Mouse (Mus musculus) brown adipose tissue, adult 24 weeks (tissue): ENCODE measurements around the gene Mlc1. TPM values are rescaled to one million over a fixed set of nuclear protein-coding genes. Genes with fewer than 3 reads are reported as not detected.

ENCODE experiments used
- H3K27ac ChIP-seq: fragments of 200-500 bp; replicated peaks from 2 replicates; pipeline ENCODE4 v1.5.1; 2012; ENCODE audit warnings: low read depth, mild to moderate bottlenecking, low read length
- H3K4me1 ChIP-seq: fragments of 200-500 bp; 2 replicates; pipeline ENCODE4 v1.6.1; 2012; ENCODE audit warnings: low read length, mixed read lengths; ENCODE audit not compliant: control insufficient read depth, insufficient read depth, insufficient read length
- H3K4me3 ChIP-seq: fragments of 200-500 bp; 2 replicates; pipeline ENCODE4 v1.5.1; 2012; ENCODE audit warnings: low read depth, mild to moderate bottlenecking, low read length, moderate library complexity; ENCODE audit not compliant: insufficient read depth
- polyA plus RNA-seq: library from polyadenylated mRNA; stranded (reverse); fragments of >200 nt; gene quantifications from 2 replicates; pipeline ENCODE4 v1.2.4, GENCODE M21; 2012; ENCODE audit not compliant: missing spikeins, insufficient read depth, insufficient read length

Mlc1 gene
- polyA plus RNA-seq, 1 experiment, result not detected

GRCm38 (mm10) chr15:88955342-88955741 is 23.5 kb downstream of the Mlc1 start:
- H3K4me1 ChIP-seq, result no peaks in the 10 kb centered on the region
- H3K4me3 ChIP-seq, result no peak overlapping the region
- no peak overlapping the region for H3K27ac ChIP-seq

- no peaks in the 10 kb centered on the region for H3K4me1 ChIP-seq
- H3K4me3 ChIP-seq, result 0 out of 2 replicates have a peak within 1 kb of the TSS, but pooled peaks have one; percentile 32
- H3K27ac ChIP-seq, result no peak within 1 kb of the TSS
Observed at GRCm38 (mm10) chr15:88954368-88955072, 24.3 kb downstream of the Mlc1 start, which contains the start of gene Ttll8. Ttll8 (minus strand) TSS chr15:88954418.

DNA sequence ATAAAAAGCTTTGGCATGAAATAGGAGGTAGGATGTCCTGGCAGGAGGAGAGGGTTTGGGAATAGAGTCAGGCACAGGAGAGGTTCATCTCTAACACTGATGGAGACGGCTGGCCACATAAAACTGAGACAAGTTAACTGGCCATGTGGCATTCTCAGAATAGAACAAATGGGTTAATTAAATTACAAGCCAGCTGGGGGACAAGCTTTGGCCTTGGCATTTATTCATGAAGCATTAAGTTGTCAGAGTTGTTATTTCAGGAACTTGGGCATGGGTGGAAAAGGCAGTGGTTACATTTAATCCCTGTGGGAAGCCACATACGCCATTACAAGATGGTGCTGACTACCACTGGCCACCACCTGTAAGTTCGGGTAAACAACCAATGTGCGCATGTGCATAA is 27.6 kb downstream of the Mlc1 start:
- no peak overlapping the region for H3K4me3 ChIP-seq
- H3K27ac ChIP-seq, result no peak overlapping the region
- no peaks in the 10 kb centered on the region for H3K4me1 ChIP-seq

DNA sequence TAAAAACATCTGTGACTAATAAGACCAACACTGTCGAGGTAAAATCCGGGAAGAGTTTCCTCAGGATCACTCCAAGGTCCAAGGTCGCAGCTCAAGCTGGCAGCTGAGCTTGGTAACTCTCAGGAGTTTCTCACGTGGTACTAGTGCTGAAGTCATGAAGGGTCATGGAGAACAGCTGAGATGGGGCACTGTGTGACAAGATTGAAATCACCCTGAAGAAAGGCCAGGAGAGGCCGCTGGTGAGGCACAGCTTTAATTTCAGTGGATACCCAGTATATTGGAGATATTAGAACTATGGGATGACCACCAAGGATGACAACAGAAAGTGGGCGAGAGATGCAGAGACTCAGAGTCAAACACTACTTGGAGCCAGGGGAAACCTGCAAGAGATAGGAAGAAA is 32.0 kb downstream of the Mlc1 start:
- H3K27ac ChIP-seq, result no peak overlapping the region
- H3K4me1 ChIP-seq, result no peaks in the 10 kb centered on the region
- no peak overlapping the region for H3K4me3 ChIP-seq

- no peak overlapping the region for H3K4me3 ChIP-seq
- H3K27ac ChIP-seq, result no peak overlapping the region
- H3K4me1 ChIP-seq, result no peaks in the 10 kb centered on the region
Observed at GRCm38 (mm10) chr15:88943896-88944551, 34.8 kb downstream of the Mlc1 start.

DNA sequence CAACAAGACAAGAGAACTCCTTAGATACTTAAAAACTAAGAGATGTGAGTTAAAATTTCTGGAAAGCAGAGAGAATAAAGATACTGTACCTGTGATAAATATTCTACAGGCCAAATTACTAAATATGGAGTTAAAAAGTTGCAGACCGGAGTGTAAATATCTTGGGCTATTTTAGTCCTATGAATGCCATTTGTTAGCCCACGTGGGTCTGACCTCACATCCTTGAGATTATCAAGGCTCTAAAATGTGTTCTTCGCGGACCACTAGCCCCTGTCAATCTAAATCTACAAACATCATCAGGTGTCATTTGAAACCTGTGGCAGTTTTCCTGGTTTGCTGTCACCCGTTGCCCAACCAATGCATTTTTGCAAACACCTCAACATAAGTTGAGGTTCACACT is 36.0 kb downstream of the Mlc1 start:
- no peak overlapping the region for H3K27ac ChIP-seq
- H3K4me3 ChIP-seq, result no peak overlapping the region
- no peaks in the 10 kb centered on the region for H3K4me1 ChIP-seq

DNA sequence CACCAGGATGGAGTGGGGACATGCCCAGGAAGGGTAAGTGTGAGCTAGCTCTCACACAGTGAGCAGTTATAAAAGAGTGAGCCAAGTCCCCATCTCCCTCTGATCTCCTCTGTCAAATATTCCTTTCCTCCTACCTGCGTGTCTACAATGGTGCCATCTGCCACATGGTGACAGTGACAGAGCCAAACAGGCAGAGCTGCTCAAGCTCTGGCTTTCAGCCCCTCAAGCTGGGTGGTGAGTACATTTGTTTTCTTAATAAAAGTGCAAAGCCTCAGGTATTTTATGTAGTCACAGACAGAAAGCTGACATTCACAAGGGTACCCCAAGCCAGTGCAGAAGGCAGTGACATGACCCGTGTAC is 41.5 kb downstream of the Mlc1 start:
- H3K27ac ChIP-seq, result no peak overlapping the region
- no peak overlapping the region for H3K4me3 ChIP-seq
- H3K4me1 ChIP-seq, result no peaks in the 10 kb centered on the region

- H3K4me3 ChIP-seq, result no peak overlapping the region
Observed at GRCm38 (mm10) chr15:88936619-88937290, 42.1 kb downstream of the Mlc1 start.

GRCm38 (mm10) chr15:88934141-88934540 is 44.7 kb downstream of the Mlc1 start:
- Histone ChIP-seq H3K27ac (no peak overlapping the region), H3K4me1 (no peaks in the 10 kb centered on the region), H3K4me3 (no peak overlapping the region)

More at GRCm38 (mm10) chr15:88936619-88937290, 42.1 kb downstream of the Mlc1 start:
- H3K4me1 ChIP-seq, result no peaks in the 10 kb centered on the region
- H3K27ac ChIP-seq, result no peak overlapping the region

- H3K27ac ChIP-seq, result no peak overlapping the region
- H3K4me1 ChIP-seq, result no peaks in the 10 kb centered on the region
- H3K4me3 ChIP-seq, result no peak overlapping the region
Observed at GRCm38 (mm10) chr15:88932667-88933066, 46.1 kb downstream of the Mlc1 start.

- Histone ChIP-seq H3K4me1 (no peaks in the 10 kb centered on the region), H3K27ac (peak overlapping the region; percentile 81), H3K4me3 (no peak overlapping the region)
Observed at GRCm38 (mm10) chr15:88921992-88922310, 56.9 kb downstream of the Mlc1 start.

DNA sequence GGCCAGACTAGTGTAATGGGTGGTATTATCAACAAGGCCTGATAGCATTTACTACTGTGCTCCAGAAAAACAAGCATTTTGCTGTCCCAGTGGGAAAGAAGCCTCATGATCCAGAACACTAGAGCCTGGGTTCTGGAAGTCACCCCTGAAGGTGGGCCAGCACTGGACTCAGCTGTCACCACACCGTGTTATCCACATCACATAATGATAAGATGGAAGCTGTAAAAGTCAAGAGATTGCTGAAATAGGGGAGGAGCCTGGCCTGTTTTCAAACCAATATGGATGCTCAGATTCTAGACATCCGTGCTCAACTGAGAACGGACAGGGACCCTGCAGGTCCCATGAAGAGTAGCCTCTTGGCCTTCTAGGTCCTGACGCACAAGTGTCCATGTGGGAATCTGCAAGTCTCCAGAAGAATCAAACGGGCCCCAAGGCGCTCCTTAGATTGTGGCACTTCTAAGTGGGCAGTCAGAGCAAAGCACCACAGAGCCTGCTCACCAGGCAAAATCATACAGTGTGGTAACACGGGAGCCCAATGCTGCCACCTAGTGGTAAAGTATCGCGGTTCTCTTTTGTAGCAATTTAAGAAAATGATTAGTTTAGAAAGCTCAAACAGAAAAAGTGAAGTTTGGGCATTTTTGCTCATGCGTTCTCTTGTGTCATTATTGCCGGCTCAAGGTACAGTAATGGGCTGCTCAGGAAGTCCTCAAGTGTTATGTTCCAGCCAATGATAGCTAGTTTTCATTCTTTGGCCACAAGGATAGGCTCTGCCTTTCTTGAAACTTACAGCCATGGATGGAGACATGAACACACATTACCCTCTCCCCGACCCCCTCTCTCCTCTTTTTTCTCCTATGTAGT is 57.4 kb downstream of the Mlc1 start:
- no peak overlapping the region for H3K4me3 ChIP-seq
- H3K27ac ChIP-seq, result peak overlapping the region; percentile 81
- H3K4me1 ChIP-seq, result no peaks in the 10 kb centered on the region

DNA sequence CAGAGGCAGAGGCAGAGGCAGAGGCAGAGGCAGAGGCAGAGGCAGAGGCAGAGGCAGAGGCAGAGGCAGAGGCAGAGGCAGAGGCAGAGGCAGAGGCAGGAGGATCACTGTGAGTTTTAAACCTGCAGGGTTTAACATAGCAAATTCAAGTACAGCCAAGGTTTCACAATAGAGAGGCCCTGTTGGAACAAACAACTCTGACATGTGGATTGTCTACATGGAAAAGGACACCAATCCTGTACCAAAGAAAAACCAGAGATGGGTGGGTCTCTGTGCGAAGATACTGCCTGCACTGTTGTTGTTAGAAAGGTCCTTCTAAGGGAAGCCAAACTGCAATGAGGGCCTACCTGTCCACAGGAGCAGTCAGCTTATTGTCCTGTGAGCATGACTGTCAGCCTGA is 58.7 kb downstream of the Mlc1 start:
- no peak overlapping the region for H3K27ac ChIP-seq
- H3K4me1 ChIP-seq, result no peaks in the 10 kb centered on the region
- H3K4me3 ChIP-seq, result no peak overlapping the region

GRCm38 (mm10) chr15:88919328-88919727 is 59.5 kb downstream of the Mlc1 start:
- H3K4me3 ChIP-seq, result no peak overlapping the region
- H3K4me1 ChIP-seq, result no peaks in the 10 kb centered on the region
- H3K27ac ChIP-seq, result no peak overlapping the region

- H3K4me1 ChIP-seq, result no peaks in the 10 kb centered on the region
- no peak overlapping the region for H3K4me3 ChIP-seq
Observed at GRCm38 (mm10) chr15:88917126-88917525, 61.7 kb downstream of the Mlc1 start.

More at GRCm38 (mm10) chr15:88917126-88917525, 61.7 kb downstream of the Mlc1 start:
- H3K27ac ChIP-seq, result no peak overlapping the region
